Mouse (Mus musculus) G1E-ER4 (cell line): ENCODE data around the gene Scn3b. TPM values are rescaled to one million over a fixed set of nuclear protein-coding genes. Genes with fewer than 3 reads are reported as not detected.

Experiments
- GATA1 ChIP-seq: IDR thresholded peaks from one replicate; pipeline ENCODE4 v1.8.0; 2012; ENCODE audit warnings: low read length, inconsistent platforms
- polyA plus RNA-seq: library from polyadenylated mRNA; stranded (reverse); fragments of >175 nt; gene quantifications from 2 replicates; pipeline ENCODE4 v1.2.3, GENCODE M21; 2012

Gene Scn3b
- not detected in 2 replicates for polyA plus RNA-seq

- TF ChIP-seq GATA1 = no peak
Measured at GRCm38 (mm10) chr9:40269103-40269861, at the start of gene Scn3b. Gene Scn3b, plus strand, starts transcription at chr9:40269217.

GRCm38 (mm10) chr9:40224289-40224688 lies 44.7 kb upstream of the Scn3b start:
- TF ChIP-seq GATA1 = no peak

GRCm38 (mm10) chr9:40227874-40228789 lies 40.9 kb upstream of the Scn3b start:
- no peak for TF ChIP-seq GATA1

GRCm38 (mm10) chr9:40228804-40229331 lies 40.1 kb upstream of the Scn3b start:
- TF ChIP-seq GATA1 = no peak

- no peak for TF ChIP-seq GATA1
Measured at GRCm38 (mm10) chr9:40229479-40229878, 39.5 kb upstream of the Scn3b start.

- TF ChIP-seq GATA1 = no peak
Measured at GRCm38 (mm10) chr9:40231019-40231418, 38.0 kb upstream of the Scn3b start.

- no peak for TF ChIP-seq GATA1
Measured at GRCm38 (mm10) chr9:40234233-40235072, 34.6 kb upstream of the Scn3b start.

GRCm38 (mm10) chr9:40235220-40235619 lies 33.8 kb upstream of the Scn3b start:
- TF ChIP-seq GATA1 = no peak

- TF ChIP-seq GATA1 = no peak
Measured at GRCm38 (mm10) chr9:40239749-40240148, 29.3 kb upstream of the Scn3b start.

GRCm38 (mm10) chr9:40240311-40240710 lies 28.7 kb upstream of the Scn3b start:
- TF ChIP-seq GATA1 = no peak

- TF ChIP-seq GATA1 = no peak
Measured at GRCm38 (mm10) chr9:40241223-40241801, 27.7 kb upstream of the Scn3b start.

- TF ChIP-seq GATA1 = no peak
Measured at GRCm38 (mm10) chr9:40241951-40242888, 26.8 kb upstream of the Scn3b start.

GRCm38 (mm10) chr9:40245466-40245865 lies 23.6 kb upstream of the Scn3b start:
- no peak for TF ChIP-seq GATA1

- TF ChIP-seq GATA1 = no peak
Measured at GRCm38 (mm10) chr9:40245974-40246665, 22.9 kb upstream of the Scn3b start.
